Mouse (Mus musculus): ENCODE measurements around the gene Wwox. TPM values are rescaled to one million over a fixed set of nuclear protein-coding genes. Genes with fewer than 3 reads are reported as not detected.

The Wwox gene
- polyA plus RNA-seq, 1 experiment from 2014 or later: 16.0 TPM

- 20% methylated on average over 4 of the region's 4 CpGs for WGBS
- Histone ChIP-seq H3K9ac (no peak overlapping the region), H3K27me3 (0 out of 2 replicates have a peak, but pooled peaks cover 3% of the 10 kb centered on the region), H3K4me3 (replicated peaks) (no peak overlapping the region), H3K4me1 (peaks cover 56% of the 10 kb centered on the region), H3K36me3 (no peaks in the 10 kb centered on the region), H3K27ac (peak overlapping the region; percentile 76), H3K4me2 (no peak overlapping the region), H3K9me3 (replicated peaks) (no peaks in the 10 kb centered on the region)
- ATAC-seq (replicated peaks; ENCODE audit: low FRiP score): peak; percentile 67
These were observed 443.0 kb downstream of the Wwox start for GRCm38 (mm10) chr8:114882504-114882903.

- 0 out of 2 replicates have a peak, but pooled peaks cover 3% of the 10 kb centered on the region for H3K27me3 ChIP-seq
- H3K27ac ChIP-seq: peak overlapping the region; percentile 76
- no peaks in the 10 kb centered on the region for H3K9me3 ChIP-seq (replicated peaks)
- no peak overlapping the region for H3K4me2 ChIP-seq
- H3K9ac ChIP-seq: no peak overlapping the region
- ATAC-seq (replicated peaks; ENCODE audit: low FRiP score): no peak
- peaks cover 56% of the 10 kb centered on the region for H3K4me1 ChIP-seq
- H3K36me3 ChIP-seq: no peaks in the 10 kb centered on the region
- WGBS: 76% methylated on average over 11 of the region's 11 CpGs
- H3K4me3 ChIP-seq (replicated peaks): no peak overlapping the region
These were observed 443.6 kb downstream of the Wwox start for GRCm38 (mm10) chr8:114882936-114883606.

GRCm38 (mm10) chr8:114883967-114884366 is 444.5 kb downstream of the Wwox start:
- no peak for ATAC-seq (replicated peaks; ENCODE audit: low FRiP score)
- H3K4me3 ChIP-seq (replicated peaks): no peak overlapping the region
- 81% methylated on average over 9 of the region's 9 CpGs for WGBS
- no peak overlapping the region for H3K4me2 ChIP-seq
- no peaks in the 10 kb centered on the region for H3K9me3 ChIP-seq (replicated peaks)
- no peak overlapping the region for H3K27ac ChIP-seq
- H3K36me3 ChIP-seq: no peaks in the 10 kb centered on the region
- peaks cover 56% of the 10 kb centered on the region for H3K4me1 ChIP-seq
- H3K9ac ChIP-seq: no peak overlapping the region
- H3K27me3 ChIP-seq: no peaks in the 10 kb centered on the region

GRCm38 (mm10) chr8:114885026-114885592 is 445.7 kb downstream of the Wwox start:
- Histone ChIP-seq H3K4me3 (replicated peaks) (no peak overlapping the region), H3K9ac (no peak overlapping the region), H3K27me3 (no peaks in the 10 kb centered on the region), H3K9me3 (replicated peaks) (no peaks in the 10 kb centered on the region), H3K36me3 (no peaks in the 10 kb centered on the region), H3K4me1 (peaks cover 56% of the 10 kb centered on the region), H3K27ac (peak overlapping the region; percentile 57), H3K4me2 (peak overlapping the region; percentile 33; the same call in 1 of the 2 replicates)
- no peak for ATAC-seq (replicated peaks; ENCODE audit: low FRiP score)
- 23% methylated on average over 18 of the region's 18 CpGs for WGBS

GRCm38 (mm10) chr8:114888388-114888787 is 448.9 kb downstream of the Wwox start:
- no peaks in the 10 kb centered on the region for H3K9me3 ChIP-seq (replicated peaks)
- ATAC-seq (replicated peaks; ENCODE audit: low FRiP score): no peak
- no peak overlapping the region for H3K4me2 ChIP-seq
- no peak overlapping the region for H3K9ac ChIP-seq
- no peaks in the 10 kb centered on the region for H3K27me3 ChIP-seq
- no peaks in the 10 kb centered on the region for H3K36me3 ChIP-seq
- H3K4me1 ChIP-seq: peaks cover 33% of the 10 kb centered on the region
- WGBS: 93% methylated on average over 3 of the region's 3 CpGs
- no peak overlapping the region for H3K4me3 ChIP-seq (replicated peaks)
- no peak overlapping the region for H3K27ac ChIP-seq

GRCm38 (mm10) chr8:114889578-114890374 is 450.3 kb downstream of the Wwox start:
- Histone ChIP-seq H3K27me3 (no peaks in the 10 kb centered on the region), H3K4me2 (no peak overlapping the region), H3K4me3 (replicated peaks) (no peak overlapping the region), H3K9me3 (replicated peaks) (no peaks in the 10 kb centered on the region), H3K4me1 (peaks cover 27% of the 10 kb centered on the region), H3K27ac (no peak overlapping the region), H3K36me3 (no peaks in the 10 kb centered on the region), H3K9ac (no peak overlapping the region)
- no peak for ATAC-seq (replicated peaks; ENCODE audit: low FRiP score)
- 65% methylated on average over 16 of the region's 16 CpGs for WGBS

- H3K4me1 ChIP-seq: peaks cover 20% of the 10 kb centered on the region
- H3K27ac ChIP-seq: no peak overlapping the region
- no peak overlapping the region for H3K4me2 ChIP-seq
- H3K9me3 ChIP-seq (replicated peaks): no peaks in the 10 kb centered on the region
- H3K36me3 ChIP-seq: no peaks in the 10 kb centered on the region
- no peaks in the 10 kb centered on the region for H3K27me3 ChIP-seq
- WGBS: 41% methylated on average over 5 of the region's 5 CpGs
- H3K9ac ChIP-seq: no peak overlapping the region
- H3K4me3 ChIP-seq (replicated peaks): no peak overlapping the region
- ATAC-seq (replicated peaks; ENCODE audit: low FRiP score): no peak
These were observed 451.0 kb downstream of the Wwox start for GRCm38 (mm10) chr8:114890478-114890877.

GRCm38 (mm10) chr8:114891252-114891651 is 451.8 kb downstream of the Wwox start:
- H3K27ac ChIP-seq: no peak overlapping the region
- H3K4me2 ChIP-seq: no peak overlapping the region
- no peaks in the 10 kb centered on the region for H3K9me3 ChIP-seq (replicated peaks)
- no peak overlapping the region for H3K9ac ChIP-seq
- ATAC-seq (replicated peaks; ENCODE audit: low FRiP score): no peak
- H3K4me1 ChIP-seq: peaks cover 22% of the 10 kb centered on the region
- no peaks in the 10 kb centered on the region for H3K27me3 ChIP-seq
- no peak overlapping the region for H3K4me3 ChIP-seq (replicated peaks)
- no peaks in the 10 kb centered on the region for H3K36me3 ChIP-seq
- 82% methylated on average over 4 of the region's 4 CpGs for WGBS

- H3K9me3 ChIP-seq (replicated peaks): no peaks in the 10 kb centered on the region
- peaks cover 10% of the 10 kb centered on the region; the same call in 1 of the 2 replicates for H3K4me1 ChIP-seq
- no peak overlapping the region for H3K4me3 ChIP-seq (replicated peaks)
- no peak overlapping the region for H3K9ac ChIP-seq
- no peak overlapping the region for H3K27ac ChIP-seq
- H3K27me3 ChIP-seq: no peaks in the 10 kb centered on the region
- no peak for ATAC-seq (replicated peaks; ENCODE audit: low FRiP score)
- H3K4me2 ChIP-seq: no peak overlapping the region
- H3K36me3 ChIP-seq: no peaks in the 10 kb centered on the region
- WGBS: 74% methylated on average over 8 of the region's 8 CpGs
These were observed 458.0 kb downstream of the Wwox start for GRCm38 (mm10) chr8:114897432-114897831.

GRCm38 (mm10) chr8:114899157-114899556 is 459.7 kb downstream of the Wwox start:
- ATAC-seq (replicated peaks; ENCODE audit: low FRiP score): no peak
- WGBS: 90% methylated on average over 12 of the region's 12 CpGs

GRCm38 (mm10) chr8:114902584-114902983 is 463.1 kb downstream of the Wwox start:
- Histone ChIP-seq H3K4me2 (no peak overlapping the region), H3K4me1 (no peaks in the 10 kb centered on the region), H3K27ac (no peak overlapping the region), H3K9ac (no peak overlapping the region), H3K4me3 (replicated peaks) (no peak overlapping the region), H3K27me3 (no peaks in the 10 kb centered on the region), H3K9me3 (replicated peaks) (0 out of 2 replicates have a peak, but pooled peaks cover 2% of the 10 kb centered on the region), H3K36me3 (no peaks in the 10 kb centered on the region)
- 84% methylated on average over 5 of the region's 5 CpGs for WGBS
- ATAC-seq (replicated peaks; ENCODE audit: low FRiP score): no peak

More at GRCm38 (mm10) chr8:114899157-114899556, 459.7 kb downstream of the Wwox start:
- Histone ChIP-seq H3K4me2 (no peak overlapping the region), H3K36me3 (no peaks in the 10 kb centered on the region), H3K9me3 (replicated peaks) (no peaks in the 10 kb centered on the region), H3K9ac (no peak overlapping the region), H3K27me3 (no peaks in the 10 kb centered on the region), H3K4me3 (replicated peaks) (no peak overlapping the region), H3K4me1 (peaks cover 10% of the 10 kb centered on the region; the same call in 1 of the 2 replicates), H3K27ac (no peak overlapping the region)

GRCm38 (mm10) chr8:114908086-114908485 is 468.6 kb downstream of the Wwox start:
- H3K4me1 ChIP-seq: no peaks in the 10 kb centered on the region
- ATAC-seq (replicated peaks; ENCODE audit: low FRiP score): no peak
- WGBS: 91% methylated on average over 8 of the region's 8 CpGs
- H3K36me3 ChIP-seq: no peaks in the 10 kb centered on the region
- H3K4me2 ChIP-seq: no peak overlapping the region
- H3K4me3 ChIP-seq (replicated peaks): no peak overlapping the region
- H3K27ac ChIP-seq: no peak overlapping the region
- H3K9me3 ChIP-seq (replicated peaks): 0 out of 2 replicates have a peak, but pooled peaks cover 2% of the 10 kb centered on the region
- H3K9ac ChIP-seq: no peak overlapping the region
- H3K27me3 ChIP-seq: no peaks in the 10 kb centered on the region
